Mouse (Mus musculus) thymus, adult 2 months (tissue): Measurements from ENCODE around the gene Usp12.

Experiments
- CTCF ChIP-seq: fragments of 200-500 bp; IDR thresholded peaks from 2 replicates; pipeline ENCODE4 v1.5.1; 2012; ENCODE audit warnings: mild to moderate bottlenecking, control low read depth, low read length, moderate library complexity, borderline replicate concordance; ENCODE audit not compliant: control insufficient read depth, poor library complexity, insufficient read depth; ENCODE audit errors: extremely low read depth
- POLR2A ChIP-seq: fragments of 200-500 bp; IDR thresholded peaks from 2 replicates; pipeline ENCODE4 v1.6.1; 2012; ENCODE audit warnings: mild to moderate bottlenecking, low read length, control low read depth, moderate library complexity; ENCODE audit not compliant: control insufficient read depth, poor library complexity, insufficient read depth; ENCODE audit errors: extremely low read depth

GRCm38 (mm10) chr5:146809951-146810350 is 15.1 kb upstream of the Usp12 start:
- no peak for TF ChIP-seq CTCF
- TF ChIP-seq POLR2A, result no peak
